Mouse (Mus musculus): ENCODE data around the gene Hspa4. TPM values are rescaled to one million over a fixed set of nuclear protein-coding genes. Genes with fewer than 3 reads are reported as not detected.
"Not testable (repeated sequence)": the region's sequence is repeated elsewhere in the genome, so short reads cannot be mapped to it uniquely, and the experiment has no call there.

Gene Hspa4
- total RNA-seq, 2 experiments from 2014 or later, result 80.2 to 106 TPM

DNA sequence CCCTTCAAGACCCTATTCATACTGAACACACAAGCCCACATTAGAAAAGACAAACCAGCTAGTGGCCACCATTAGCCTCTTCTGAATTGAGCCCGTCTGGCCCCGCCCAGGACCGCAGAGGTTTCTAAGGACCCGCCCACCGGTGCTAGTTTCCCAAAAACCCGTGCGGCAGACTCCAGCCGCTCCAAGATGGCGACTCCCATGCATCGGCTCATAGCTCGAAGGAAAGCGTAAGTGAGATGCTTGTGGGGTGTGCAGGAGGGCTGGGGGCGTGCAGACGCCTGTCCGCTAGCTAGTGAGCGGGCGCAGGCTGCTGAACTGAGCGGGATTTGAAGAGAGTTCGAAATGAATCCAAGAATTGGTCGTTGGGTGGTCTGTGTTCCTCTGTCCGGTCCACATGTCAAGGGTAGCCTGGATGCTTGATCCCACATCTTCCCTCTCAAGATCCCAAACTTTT is 24.3 kb upstream of the Hspa4 start, which contains the start of gene Zcchc10:
Zcchc10 (plus strand) TSS at position 168 of the 457 bp plus-strand sequence.
- peak within 1 kb of the TSS; percentile 87 for H3K27ac ChIP-seq
- intact Hi-C loops (cut with DNase I), result no loop called here

DNA sequence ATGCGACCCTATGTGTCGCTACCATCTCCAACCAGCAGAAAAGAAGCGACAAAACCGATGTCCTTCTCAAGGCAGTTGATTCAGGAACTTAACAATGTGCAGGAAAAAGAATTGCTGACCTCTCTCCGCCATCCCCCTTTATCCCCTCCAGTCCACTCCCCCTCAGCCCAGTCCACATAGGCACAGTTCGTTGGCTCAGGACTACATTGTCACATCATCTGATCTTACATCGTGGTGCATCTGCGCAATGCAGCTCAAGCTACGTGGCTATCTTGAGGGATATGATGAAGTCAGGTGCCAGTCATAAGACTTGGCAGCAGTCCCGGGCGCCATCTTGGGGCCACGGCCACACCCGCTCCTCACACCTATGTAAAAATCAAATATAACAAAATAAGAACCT is 19.6 kb upstream of the Hspa4 start:
- DNase-seq; intact Hi-C loops (cut with DNase I); H3K4me3 ChIP-seq; H3K27ac ChIP-seq: not testable (repeated sequence)

More for the DNA sequence above, 24.3 kb upstream of the Hspa4 start, which contains the start of gene Zcchc10:
- H3K4me3 ChIP-seq, result peak within 1 kb of the TSS; percentile 96
- no peak for TF ChIP-seq CTCF (IDR thresholded peaks at IDR 0.05)
- DNase-seq, result peak; percentile 92

DNA sequence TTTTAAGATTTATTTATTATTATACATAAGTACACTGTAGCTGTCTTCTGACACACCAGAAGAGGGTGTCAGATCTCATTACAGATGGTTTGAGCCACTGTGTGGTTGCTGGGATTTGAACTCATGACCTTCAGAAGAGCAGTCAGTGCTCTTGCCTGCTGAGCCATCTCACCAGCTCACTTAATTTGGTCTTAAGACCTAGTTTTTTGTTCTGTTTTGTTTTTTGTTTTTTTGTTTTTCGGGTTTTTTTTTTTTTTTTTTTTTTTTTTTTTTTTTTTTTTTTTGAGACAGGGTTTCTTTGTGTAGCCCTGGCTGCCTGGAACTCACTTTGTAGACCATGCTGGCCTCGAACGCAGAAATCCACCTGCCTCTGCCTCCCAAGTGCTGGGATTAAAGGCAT is 18.3 kb upstream of the Hspa4 start:
- DNase-seq; H3K4me3 ChIP-seq; intact Hi-C loops (cut with DNase I); H3K27ac ChIP-seq: not testable (repeated sequence)

DNA sequence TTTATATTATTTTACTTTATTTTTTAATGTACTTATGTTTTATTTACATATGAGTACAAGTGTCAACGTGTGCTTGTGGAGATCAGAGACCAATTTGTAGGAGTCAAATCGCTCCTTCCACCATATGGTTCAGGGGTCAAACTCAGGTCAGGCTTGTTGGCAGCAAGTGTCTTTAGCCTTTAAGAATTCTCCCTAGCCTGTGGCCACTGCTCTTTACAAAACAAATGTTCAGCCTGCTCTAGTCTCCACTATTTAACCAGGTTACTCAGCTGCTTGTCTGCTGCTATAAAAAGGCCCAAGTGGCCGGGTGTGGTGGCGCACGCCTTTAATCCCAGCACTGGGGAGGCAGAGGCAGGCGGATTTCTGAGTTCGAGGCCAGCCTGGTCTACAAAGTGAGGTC is 17.8 kb upstream of the Hspa4 start:
- no peak for DNase-seq
- no peak overlapping the region for H3K4me3 ChIP-seq
- TF ChIP-seq CTCF (IDR thresholded peaks at IDR 0.05), result no peak
- intact Hi-C loops (cut with DNase I), result no loop called here
- H3K27ac ChIP-seq, result no peak overlapping the region

DNA sequence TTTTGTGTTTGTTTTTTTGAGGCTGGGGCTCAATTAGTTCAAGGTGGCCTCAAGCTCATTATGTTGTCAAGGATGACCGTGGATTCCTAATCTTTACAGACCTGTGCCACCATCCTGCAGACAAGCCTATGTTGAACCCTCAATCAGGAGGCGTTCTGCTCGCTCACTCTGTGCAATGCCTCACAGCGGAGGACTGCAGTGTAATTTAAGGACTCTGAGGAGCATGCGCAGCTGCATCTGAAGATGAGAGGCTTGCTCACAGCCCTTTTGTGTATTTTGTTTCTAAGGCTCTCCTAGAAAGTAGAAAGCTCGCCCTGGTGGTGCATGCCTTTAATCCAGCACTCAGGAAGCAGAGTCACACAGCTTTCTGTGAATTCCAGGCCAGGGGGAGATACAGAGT is 16.7 kb upstream of the Hspa4 start:
- DNase-seq, result no peak
- no peak overlapping the region for H3K27ac ChIP-seq
- no peak overlapping the region for H3K4me3 ChIP-seq
- intact Hi-C loops (cut with DNase I), result no loop called here
- TF ChIP-seq CTCF (IDR thresholded peaks at IDR 0.05), result no peak

DNA sequence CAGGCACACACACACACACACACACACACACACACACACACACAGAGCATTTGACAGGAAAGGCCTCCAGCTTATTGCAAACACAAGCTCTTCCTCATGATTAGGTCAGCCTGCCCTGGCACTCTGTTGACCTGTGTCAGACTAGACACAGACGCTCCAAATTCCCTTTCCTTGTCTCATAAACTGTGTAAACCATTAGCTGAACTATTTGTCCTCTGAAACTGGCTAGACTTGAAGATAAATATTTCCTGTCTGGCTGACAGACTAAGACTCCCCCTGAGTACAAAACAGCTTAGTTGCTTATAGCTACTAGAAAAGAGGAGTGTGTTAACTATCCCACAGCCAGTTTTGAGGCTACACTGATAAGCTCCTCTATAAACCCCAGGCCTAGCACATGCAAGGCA is 14.5 kb upstream of the Hspa4 start:
- no peak overlapping the region for H3K27ac ChIP-seq
- DNase-seq, result no peak
- no peak overlapping the region for H3K4me3 ChIP-seq
- intact Hi-C loops (cut with DNase I), result loop anchor here (5.0 kb wide), 1 partner anchor 33 kb away; no protein-coding TSS in a partner anchor
- TF ChIP-seq CTCF (IDR thresholded peaks at IDR 0.05), result no peak

DNA sequence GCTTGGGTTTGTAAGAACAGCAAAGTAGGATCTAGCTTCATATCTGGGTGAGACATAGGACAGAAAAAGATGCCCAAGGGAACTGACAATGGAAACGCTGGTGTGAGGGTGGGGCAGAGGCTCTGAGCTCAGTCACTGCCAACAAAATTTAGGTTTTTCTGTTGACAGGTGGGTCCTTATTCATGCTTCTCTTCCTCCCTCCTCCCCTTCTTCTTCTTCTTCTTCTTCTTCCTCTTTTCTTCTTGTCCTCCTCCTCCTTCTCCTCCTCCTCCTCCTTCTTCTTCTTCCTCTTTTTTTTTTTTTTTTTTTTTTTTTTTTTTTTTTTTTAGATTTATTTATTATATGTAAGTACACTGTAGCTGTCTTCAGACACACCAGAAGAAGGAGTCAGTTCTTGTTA is 12.6 kb upstream of the Hspa4 start:
- not testable (repeated sequence) for DNase-seq, H3K27ac ChIP-seq, H3K4me3 ChIP-seq
- intact Hi-C loops (cut with DNase I), result loop anchor here (5.0 kb wide), 1 partner anchor 34 kb away; no protein-coding TSS in a partner anchor

DNA sequence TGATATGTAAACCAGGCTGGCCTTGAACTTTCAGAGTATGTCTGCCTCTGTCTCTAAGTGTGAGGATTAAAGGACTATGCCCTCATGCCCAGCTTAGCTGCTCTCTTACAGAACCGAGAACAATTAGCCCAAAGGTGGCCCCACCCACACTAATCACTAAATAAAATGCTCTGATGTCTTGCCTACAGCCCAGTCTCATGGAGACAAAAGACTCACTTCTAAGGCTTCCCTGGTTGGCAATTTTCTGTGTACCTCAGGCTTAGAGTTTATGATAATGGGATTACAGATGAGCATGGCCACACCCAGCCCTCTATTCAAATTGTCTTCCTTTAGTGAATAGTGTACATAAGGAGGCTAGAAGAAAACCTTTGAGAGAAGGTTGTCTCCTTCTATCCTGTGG is 11.1 kb upstream of the Hspa4 start:
- no peak for TF ChIP-seq CTCF (IDR thresholded peaks at IDR 0.05)
- no peak overlapping the region for H3K4me3 ChIP-seq
- H3K27ac ChIP-seq, result no peak overlapping the region
- intact Hi-C loops (cut with DNase I), result loop anchor here (5.0 kb wide), 1 partner anchor 36 kb away; no protein-coding TSS in a partner anchor
- no peak for DNase-seq

DNA sequence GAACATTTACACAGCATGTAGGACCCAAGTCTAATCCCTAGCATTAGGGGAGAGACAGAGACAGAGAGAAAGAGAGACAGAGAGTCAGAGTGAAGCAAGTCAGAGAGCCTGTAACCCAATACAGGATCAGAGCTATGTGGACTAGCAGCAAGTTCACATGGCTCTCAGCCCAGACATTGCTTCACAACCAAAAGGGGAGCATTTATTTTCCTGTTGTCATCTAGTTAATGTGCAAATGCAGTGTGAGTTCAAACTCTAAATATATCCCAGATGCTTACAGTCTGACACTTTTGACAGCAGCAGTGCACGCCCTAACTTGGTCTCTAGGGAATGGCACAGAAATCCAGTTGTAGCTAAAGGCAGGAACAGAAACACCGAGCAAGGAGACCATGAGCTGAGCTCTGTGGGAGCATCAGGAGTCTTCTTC is 8.6 kb upstream of the Hspa4 start:
- intact Hi-C loops (cut with DNase I), result no loop called here
- peak; percentile 90 for DNase-seq
- TF ChIP-seq CTCF (IDR thresholded peaks at IDR 0.05), result no peak

DNA sequence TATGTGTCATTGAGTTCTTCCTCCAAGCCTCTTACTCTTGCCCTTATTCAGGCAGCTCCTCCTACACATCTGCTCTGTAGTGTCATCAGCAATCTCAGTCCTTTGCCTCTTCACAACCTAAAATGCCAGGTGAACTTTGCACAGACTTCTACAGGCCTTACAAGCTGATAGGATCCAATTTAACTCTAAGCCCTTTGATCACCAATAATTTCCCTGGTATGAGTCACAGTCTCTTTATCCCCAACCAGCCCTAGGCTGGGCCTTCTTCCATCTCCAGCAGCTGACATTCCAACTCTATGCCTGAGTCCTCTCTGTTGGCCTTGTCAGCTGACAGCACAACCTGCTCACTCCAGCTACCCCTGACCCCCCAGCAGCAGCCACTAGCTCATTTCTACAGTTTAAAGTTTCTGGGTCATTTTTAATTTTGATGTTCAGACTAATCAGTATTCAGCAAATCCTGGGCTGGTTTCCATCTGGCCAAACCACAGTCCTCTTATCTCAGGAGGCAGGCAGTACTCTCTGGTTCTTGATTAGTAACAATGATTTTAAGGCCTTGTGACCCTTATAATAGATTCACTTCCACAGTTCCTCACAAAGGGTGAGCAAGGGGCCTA is 8.1 kb upstream of the Hspa4 start:
- TF ChIP-seq CTCF (IDR thresholded peaks at IDR 0.05), result no peak
- intact Hi-C loops (cut with DNase I), result no loop called here
- H3K27ac ChIP-seq, result peak overlapping the region; percentile 95
- H3K4me3 ChIP-seq, result peak overlapping the region; percentile 32; the same call in 1 of the 2 replicates
- DNase-seq, result peak; percentile 77

More for the DNA sequence above, 8.6 kb upstream of the Hspa4 start:
- Histone ChIP-seq H3K4me3 (peak overlapping the region; percentile 46), H3K27ac (peak overlapping the region; percentile 95)

DNA sequence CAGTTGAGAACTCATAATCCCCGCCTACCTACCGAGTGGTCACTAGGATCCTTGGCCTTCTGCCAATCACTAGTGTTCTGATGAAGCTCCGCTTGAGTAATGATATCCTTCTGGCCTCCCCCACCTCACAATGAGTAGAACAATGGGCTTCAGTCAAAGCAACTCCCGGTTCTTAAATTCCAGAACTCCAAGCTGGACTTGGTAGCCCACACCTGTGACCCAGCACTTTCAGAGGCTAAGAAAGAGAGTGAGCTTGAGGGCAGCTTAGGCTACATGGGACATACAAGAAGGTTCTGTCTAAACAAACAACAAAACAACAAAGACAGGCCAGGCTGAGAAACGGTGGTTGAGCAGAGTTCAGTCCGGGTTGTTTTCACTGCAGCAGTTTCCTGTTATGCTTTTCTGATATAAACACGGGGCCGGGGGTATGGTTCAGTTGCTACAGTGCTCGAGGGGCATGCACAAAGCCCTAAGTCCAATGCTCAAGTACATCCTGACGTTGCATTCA is 7.4 kb upstream of the Hspa4 start:
- no peak for DNase-seq
- no peak overlapping the region; the same call in 1 of the 2 replicates for H3K4me3 ChIP-seq
- intact Hi-C loops (cut with DNase I), result no loop called here
- TF ChIP-seq CTCF (IDR thresholded peaks at IDR 0.05), result no peak
- peak overlapping the region; percentile 95 for H3K27ac ChIP-seq

DNA sequence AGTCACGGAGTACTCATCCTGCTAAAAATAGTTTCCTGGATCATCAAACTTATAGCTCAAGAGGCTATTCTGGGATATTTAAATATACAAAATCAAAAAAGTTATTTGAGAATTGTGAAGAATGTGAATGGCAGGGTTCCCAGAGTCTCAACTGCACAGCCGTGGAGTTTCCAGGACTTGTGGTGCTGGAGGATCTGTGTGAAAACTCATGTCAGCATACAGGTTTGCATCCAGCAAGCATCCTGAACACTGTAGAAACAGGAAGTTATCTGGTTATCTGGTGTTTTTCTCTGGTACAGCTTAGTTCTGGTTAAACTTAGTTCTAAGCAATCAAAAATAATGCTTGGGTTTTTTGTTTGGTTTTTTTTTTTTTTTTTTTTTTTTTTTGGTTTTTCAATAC is 6.7 kb upstream of the Hspa4 start:
- no peak for TF ChIP-seq CTCF (IDR thresholded peaks at IDR 0.05)
- intact Hi-C loops (cut with DNase I), result no loop called here
- no peak for DNase-seq
- Histone ChIP-seq H3K4me3 (no peak overlapping the region), H3K27ac (peak overlapping the region; percentile 95)

DNA sequence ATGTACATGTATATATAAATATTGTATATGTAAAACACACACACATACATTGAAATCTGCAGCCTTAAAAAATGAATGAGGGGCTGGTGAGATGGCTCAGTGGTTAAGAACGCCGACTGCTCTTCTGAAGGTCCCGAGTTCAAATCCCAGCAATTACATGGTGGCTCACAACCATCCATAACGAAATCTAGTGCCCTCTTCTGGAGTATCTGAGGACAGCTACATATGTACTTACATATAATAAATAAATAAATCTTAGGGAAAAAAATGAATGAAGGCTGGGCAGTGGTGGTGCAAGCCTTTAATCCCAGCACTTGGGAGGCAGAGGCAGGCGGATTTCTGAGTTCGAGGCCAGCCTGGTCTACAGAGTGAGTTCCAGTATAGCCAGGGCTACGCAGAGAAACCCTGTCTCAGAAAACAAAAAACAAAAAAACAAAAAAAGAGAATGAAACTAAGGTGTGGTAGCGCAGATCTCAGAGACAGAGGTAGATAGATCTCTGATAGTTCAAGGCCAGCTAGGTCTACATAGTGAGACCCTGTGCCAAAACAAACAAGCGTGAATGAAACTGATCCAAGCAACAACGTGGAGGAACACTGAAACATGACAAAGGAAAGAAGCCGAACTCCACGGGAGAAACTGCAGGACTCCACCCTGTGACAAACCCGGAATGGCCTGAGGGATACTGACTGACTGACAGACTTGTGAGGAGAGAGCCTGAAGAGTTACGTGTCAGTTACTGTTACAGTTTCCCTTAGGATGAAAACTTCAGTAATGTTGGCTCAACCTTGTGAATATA is 4.0 kb upstream of the Hspa4 start:
- no peak overlapping the region for H3K27ac ChIP-seq
- H3K4me3 ChIP-seq, result no peak overlapping the region
- no peak for TF ChIP-seq CTCF (IDR thresholded peaks at IDR 0.05)
- no peak for DNase-seq
- intact Hi-C loops (cut with DNase I), result no loop called here

Measured in gastrocnemius, adult 2 months (tissue).